Mouse (Mus musculus): ENCODE measurements around the gene Bcor. TPM values are rescaled to one million over a fixed set of nuclear protein-coding genes. Genes with fewer than 3 reads are reported as not detected.

The Bcor gene
- total and polyA plus RNA-seq, 3 experiments = 11.2 to 22.4 (median 18.0) TPM

DNA sequence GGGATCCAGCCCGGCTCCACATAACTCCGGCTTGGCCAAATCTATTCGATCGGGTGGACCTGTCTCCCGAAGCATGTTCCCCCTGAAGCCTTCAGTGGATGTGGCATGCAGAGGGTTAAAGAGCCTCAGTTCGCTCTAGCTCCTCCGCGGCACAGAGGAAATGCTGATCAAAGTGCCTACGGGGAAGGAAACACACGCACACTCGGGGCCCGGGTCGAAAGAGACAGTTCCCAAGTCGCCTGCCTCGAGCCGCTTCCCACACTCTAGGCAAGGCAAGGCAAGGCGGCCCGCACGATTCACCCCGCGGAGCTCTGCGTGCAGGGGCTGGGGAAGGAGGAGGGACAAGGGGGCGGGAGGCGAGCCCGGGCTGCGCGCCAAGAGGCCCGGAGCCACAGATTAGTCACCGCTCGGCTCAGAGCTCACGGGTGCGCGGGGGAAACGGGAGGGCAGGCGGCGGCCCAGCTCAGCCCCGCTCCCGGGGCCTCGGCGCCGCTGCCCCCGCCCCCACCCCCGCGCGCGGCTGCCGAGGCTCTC lies 69.2 kb downstream of the Bcor start:
- Histone ChIP-seq H3K4me1 (ENCODE audit: control insufficient read depth, insufficient read depth, low read length) (peaks cover 4% of the 10 kb centered on the region), H3K36me3 (ENCODE audit: control insufficient read depth, insufficient read depth, low read length) (no peaks in the 10 kb centered on the region), H3K27ac (peak overlapping the region; percentile 70), H3K27me3 (ENCODE audit: control insufficient read depth, insufficient read depth, low read length) (no peaks in the 10 kb centered on the region), H3K79me2 (replicated peaks; ENCODE audit: control insufficient read depth, insufficient read depth, low read length) (no peaks in the 10 kb centered on the region), H3K4me3 (peak overlapping the region; percentile 29; the same call in 1 of the 2 replicates), H3K9ac (ENCODE audit: low read depth, low read length) (peak overlapping the region; percentile 83)
- WGBS = 1% methylated on average over 46 of the region's 47 CpGs
- peak; percentile 85 for DNase-seq
- TF ChIP-seq EP300 (IDR thresholded peaks at IDR 0.05; ENCODE audit: insufficient read depth, low read depth, low read length) = no peak
- TF ChIP-seq POLR2A (IDR thresholded peaks at IDR 0.05; ENCODE audit: insufficient read depth, low read depth, low read length) = peak; percentile 26; the same call in 1 of the 2 replicates
- intact Hi-C loops (cut with DNase I) = loop anchor here (1.0 to 10.0 kb wide), 3 partner anchors 44 to 1004 kb away; no protein-coding TSS in a partner anchor

DNA sequence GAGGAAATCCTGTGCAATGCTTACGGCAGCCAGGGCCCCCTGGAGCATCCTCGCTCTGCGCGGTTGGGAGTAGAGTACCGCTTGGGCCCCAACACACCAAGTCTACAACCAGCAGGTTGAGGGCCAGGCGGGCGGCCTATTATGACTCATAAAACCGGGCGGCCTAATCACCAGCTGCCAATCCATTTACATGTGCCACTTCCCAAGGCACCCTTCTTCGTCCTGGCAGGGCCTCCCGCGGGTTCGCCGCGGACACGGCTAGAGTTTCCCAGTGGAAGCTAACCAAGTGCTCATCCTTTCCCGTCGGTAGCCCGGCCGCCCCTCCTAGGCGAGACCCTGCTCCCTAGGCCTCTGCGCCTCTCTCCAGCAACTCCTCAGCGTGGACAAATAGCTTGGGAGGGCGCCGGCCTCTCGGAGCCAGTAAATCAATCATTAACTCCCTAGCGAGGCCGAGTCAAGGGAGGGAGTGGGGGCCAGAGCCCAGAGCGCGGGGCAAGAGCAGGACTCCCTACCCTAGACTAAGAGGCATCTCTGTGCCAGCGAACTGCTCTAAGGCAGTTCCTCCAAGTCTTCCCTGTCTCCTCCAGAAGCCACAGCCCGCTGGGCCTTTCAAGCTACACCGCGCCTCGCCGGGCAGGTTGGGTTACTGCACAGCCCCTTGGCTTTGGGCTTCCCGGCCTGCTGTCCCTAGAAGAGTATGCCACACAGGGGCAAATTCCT lies 69.8 kb downstream of the Bcor start:
- Histone ChIP-seq H3K27ac (peak overlapping the region; percentile 70), H3K9ac (ENCODE audit: low read depth, low read length) (no peak overlapping the region), H3K4me3 (no peak overlapping the region), H3K27me3 (ENCODE audit: control insufficient read depth, insufficient read depth, low read length) (no peaks in the 10 kb centered on the region), H3K4me1 (ENCODE audit: control insufficient read depth, insufficient read depth, low read length) (peaks cover 4% of the 10 kb centered on the region), H3K79me2 (replicated peaks; ENCODE audit: control insufficient read depth, insufficient read depth, low read length) (no peaks in the 10 kb centered on the region), H3K36me3 (ENCODE audit: control insufficient read depth, insufficient read depth, low read length) (no peaks in the 10 kb centered on the region)
- no peak for TF ChIP-seq POLR2A (IDR thresholded peaks at IDR 0.05; ENCODE audit: insufficient read depth, low read depth, low read length)
- TF ChIP-seq EP300 (IDR thresholded peaks at IDR 0.05; ENCODE audit: insufficient read depth, low read depth, low read length) = no peak
- TF ChIP-seq CTCF (IDR thresholded peaks at IDR 0.05) = no peak
- intact Hi-C loops (cut with DNase I) = loop anchor here (2.0 to 10.0 kb wide), 2 partner anchors 44 to 1004 kb away; no protein-coding TSS in a partner anchor
- peak; percentile 36 to 57 for DNase-seq
- WGBS = 23% methylated on average over 37 of the region's 37 CpGs

DNA sequence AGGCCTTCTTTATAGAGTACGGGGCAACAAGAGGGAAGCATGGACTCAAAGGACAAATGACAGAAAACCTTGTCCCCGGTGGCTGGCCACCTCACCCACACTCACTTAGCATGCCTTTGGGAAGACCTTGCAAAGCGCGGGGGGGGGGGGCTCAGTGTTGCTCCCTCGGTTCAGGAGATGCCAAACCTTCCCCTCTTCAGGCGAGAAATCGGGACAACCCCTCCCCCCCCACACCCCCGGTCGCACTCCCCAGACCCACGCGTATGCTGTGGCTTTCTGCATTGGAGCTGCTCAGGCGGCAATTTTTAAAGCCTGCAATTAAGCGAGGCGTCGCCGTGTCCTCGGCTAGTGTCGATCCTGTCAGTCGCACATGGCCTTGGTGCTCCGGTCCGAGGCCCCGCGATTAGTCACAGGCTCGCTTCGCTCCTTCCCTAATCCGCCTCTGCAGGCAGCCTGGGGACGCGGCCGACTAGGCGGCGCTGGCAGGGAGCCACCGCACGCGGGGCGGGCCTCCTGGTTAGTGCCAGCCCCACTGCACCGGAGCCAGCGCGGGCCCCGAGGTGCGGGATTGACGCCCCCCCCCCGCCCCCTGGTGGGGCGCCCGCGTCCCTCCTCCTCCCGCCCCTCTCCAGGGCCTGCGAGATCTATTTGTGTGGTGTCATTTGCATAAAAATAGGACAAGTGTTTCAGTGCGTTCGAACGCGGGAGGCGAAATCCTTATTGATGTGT lies 70.6 kb downstream of the Bcor start:
- DNase-seq = peak; percentile 70 to 73
- peak overlapping the region; percentile 14; the same call in 1 of the 2 replicates for H3K4me3 ChIP-seq
- peak overlapping the region; percentile 28; the same call in 1 of the 2 replicates for H3K9ac ChIP-seq (ENCODE audit: low read depth, low read length)
- no peaks in the 10 kb centered on the region for H3K27me3 ChIP-seq (ENCODE audit: control insufficient read depth, insufficient read depth, low read length)
- H3K79me2 ChIP-seq (replicated peaks; ENCODE audit: control insufficient read depth, insufficient read depth, low read length) = no peaks in the 10 kb centered on the region
- peaks cover 4% of the 10 kb centered on the region for H3K4me1 ChIP-seq (ENCODE audit: control insufficient read depth, insufficient read depth, low read length)
- WGBS = 7% methylated on average over 52 of the region's 52 CpGs
- peak overlapping the region; percentile 96 for H3K27ac ChIP-seq
- intact Hi-C loops (cut with DNase I) = loop anchor here (2.0 to 10.0 kb wide), 5 partner anchors 45 to 1005 kb away; no protein-coding TSS in a partner anchor
- TF ChIP-seq CTCF (IDR thresholded peaks at IDR 0.05) (0 out of 2 replicates have a peak, but pooled peaks have one; percentile 13), EP300 (IDR thresholded peaks at IDR 0.05; ENCODE audit: insufficient read depth, low read depth, low read length) (no peak)
- no peaks in the 10 kb centered on the region for H3K36me3 ChIP-seq (ENCODE audit: control insufficient read depth, insufficient read depth, low read length)

DNA sequence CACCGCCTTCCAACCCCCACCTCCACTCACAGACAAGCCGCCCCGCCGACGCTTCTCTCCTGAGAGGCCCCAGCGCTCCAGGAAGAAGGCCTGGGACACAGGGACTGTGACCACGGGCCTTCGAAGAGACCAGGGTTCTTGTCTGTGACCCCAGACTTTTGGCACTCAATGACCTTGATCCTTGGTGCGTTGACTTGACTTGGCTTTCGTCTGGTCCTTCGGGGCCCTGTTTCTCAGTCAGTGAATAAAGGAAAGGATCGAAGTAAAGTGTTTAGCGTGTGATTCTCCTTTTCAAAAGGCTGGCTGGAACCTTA lies 71.2 kb downstream of the Bcor start:
- 9% methylated on average over 13 of the region's 13 CpGs for WGBS

DNA sequence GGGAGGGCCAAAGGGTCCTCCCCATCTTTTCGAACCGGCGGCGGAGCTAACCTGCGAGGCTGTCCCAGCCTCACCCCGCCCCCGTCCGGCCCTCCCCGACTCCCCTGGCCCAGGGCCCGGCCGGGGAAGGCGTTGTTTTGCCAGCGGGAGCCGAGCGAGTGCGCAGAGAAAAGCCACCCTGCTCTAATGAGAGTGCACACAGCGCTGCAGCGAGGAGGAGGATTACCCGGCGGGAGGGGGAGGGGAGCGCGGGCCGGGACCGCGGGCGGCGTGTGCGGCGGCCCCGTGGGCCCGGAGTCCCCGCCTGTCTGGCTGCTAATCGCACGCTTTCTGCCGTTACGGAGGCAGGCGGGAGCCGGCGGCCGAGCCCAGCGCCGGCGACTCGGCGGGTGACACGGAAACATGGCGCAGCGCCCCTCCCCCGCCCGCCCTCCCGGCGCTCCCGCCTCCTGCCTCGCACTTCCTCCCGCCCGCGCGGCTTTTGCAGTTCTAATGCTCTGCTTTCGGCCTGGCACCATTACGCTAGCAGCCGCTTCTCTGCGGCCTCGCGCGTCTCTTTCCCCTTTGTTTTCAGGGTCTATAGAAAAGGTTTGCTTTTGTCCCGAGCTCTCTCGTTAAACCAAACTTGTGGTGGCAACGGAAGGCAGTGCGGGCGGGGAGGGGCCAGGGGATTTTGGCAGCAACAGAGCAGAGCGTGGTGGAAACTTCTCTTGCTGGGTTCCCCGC lies 71.7 kb downstream of the Bcor start:
- under 1% methylated on average over 40 of the region's 72 CpGs for WGBS
- intact Hi-C loops (cut with DNase I) = loop anchor here (2.0 to 10.0 kb wide), 3 partner anchors 82 to 424 kb away; no protein-coding TSS in a partner anchor
- TF ChIP-seq EP300 (IDR thresholded peaks at IDR 0.05; ENCODE audit: insufficient read depth, low read depth, low read length) (no peak), POLR2A (IDR thresholded peaks at IDR 0.05; ENCODE audit: insufficient read depth, low read depth, low read length) (peak; percentile 44; the same call in 1 of the 2 replicates)
- peak overlapping the region; percentile 96 for H3K27ac ChIP-seq
- no peaks in the 10 kb centered on the region for H3K79me2 ChIP-seq (replicated peaks; ENCODE audit: control insufficient read depth, insufficient read depth, low read length)
- no peaks in the 10 kb centered on the region for H3K36me3 ChIP-seq (ENCODE audit: control insufficient read depth, insufficient read depth, low read length)
- H3K9ac ChIP-seq (ENCODE audit: low read depth, low read length) = peak overlapping the region; percentile 84
- peak; percentile 85 to 89 for DNase-seq
- H3K27me3 ChIP-seq (ENCODE audit: control insufficient read depth, insufficient read depth, low read length) = no peaks in the 10 kb centered on the region
- H3K4me1 ChIP-seq (ENCODE audit: control insufficient read depth, insufficient read depth, low read length) = peaks cover 4% of the 10 kb centered on the region
- peak overlapping the region; percentile 67 for H3K4me3 ChIP-seq

More for the DNA sequence above, 71.2 kb downstream of the Bcor start:
- peaks cover 4% of the 10 kb centered on the region for H3K4me1 ChIP-seq (ENCODE audit: control insufficient read depth, insufficient read depth, low read length)
- intact Hi-C loops (cut with DNase I) = loop anchor here (2.0 to 10.0 kb wide), 3 partner anchors 82 to 424 kb away; no protein-coding TSS in a partner anchor
- TF ChIP-seq EP300 (IDR thresholded peaks at IDR 0.05; ENCODE audit: insufficient read depth, low read depth, low read length) = no peak
- no peaks in the 10 kb centered on the region for H3K79me2 ChIP-seq (replicated peaks; ENCODE audit: control insufficient read depth, insufficient read depth, low read length)
- peak overlapping the region; percentile 67 for H3K4me3 ChIP-seq
- no peaks in the 10 kb centered on the region for H3K27me3 ChIP-seq (ENCODE audit: control insufficient read depth, insufficient read depth, low read length)
- H3K27ac ChIP-seq = peak overlapping the region; percentile 96
- no peaks in the 10 kb centered on the region for H3K36me3 ChIP-seq (ENCODE audit: control insufficient read depth, insufficient read depth, low read length)
- peak overlapping the region; percentile 73 for H3K9ac ChIP-seq (ENCODE audit: low read depth, low read length)
- no peak for DNase-seq

Measured in heart, adult 2 months (tissue).